Mouse (Mus musculus) brain, adult 2 months (tissue): ENCODE results near the gene Krt71.

Experiments used
- DNase-seq: peaks from one replicate; pipeline ENCODE4 v3.0.0; 2011; ENCODE audit warnings: low read depth, low spot score

Krt71 gene

GRCm38 (mm10) chr15:101688161-101688560, 54.7 kb downstream of the Krt71 start:
- no peak for DNase-seq
